Mouse (Mus musculus) liver, adult 2 months (tissue): ENCODE results near the gene Rpl13a. TPM values are rescaled to one million over a fixed set of nuclear protein-coding genes. Genes with fewer than 3 reads are reported as not detected.

Source experiments
- DNase-seq: peaks from one replicate; pipeline ENCODE4 v3.0.0-alpha.2; 2011; ENCODE audit warnings: low read depth, low spot score; ENCODE audit errors: extremely low read depth
- H3K27ac ChIP-seq: fragments of 200-500 bp; replicated peaks from 2 replicates; pipeline ENCODE4 v1.5.1; 2012; ENCODE audit warnings: low read depth, mild to moderate bottlenecking, control low read depth, inconsistent platforms, low read length; ENCODE audit not compliant: insufficient read depth
- H3K27me3 ChIP-seq: fragments of 200-500 bp; 2 replicates; pipeline ENCODE4 v1.6.1; 2012; ENCODE audit warnings: mild to moderate bottlenecking, moderate library complexity, low read length, inconsistent platforms; ENCODE audit not compliant: control insufficient read depth, insufficient read depth
- H3K36me3 ChIP-seq: fragments of 200-500 bp; 2 replicates; pipeline ENCODE4 v1.6.1; 2012; ENCODE audit warnings: low read length, inconsistent platforms; ENCODE audit not compliant: control insufficient read depth, insufficient read depth
- H3K4me1 ChIP-seq: fragments of 200-500 bp; 2 replicates; pipeline ENCODE4 v1.6.1; 2011; ENCODE audit warnings: low read length; ENCODE audit not compliant: control insufficient read depth, insufficient read depth
- H3K4me3 ChIP-seq: fragments of 200-500 bp; 2 replicates; pipeline ENCODE4 v1.5.1; 2011; ENCODE audit warnings: low read depth, mild to moderate bottlenecking, control low read depth, low read length, moderate library complexity; ENCODE audit not compliant: insufficient read depth
- H3K79me2 ChIP-seq: fragments of 200-500 bp; 2 replicates; pipeline ENCODE4 v1.6.1; 2012; ENCODE audit warnings: inconsistent platforms, mild to moderate bottlenecking, low read length, moderate library complexity; ENCODE audit not compliant: control insufficient read depth, insufficient read depth
- H3K9ac ChIP-seq: fragments of 200-500 bp; 2 replicates; pipeline ENCODE4 v1.6.1; 2012; ENCODE audit warnings: low read depth, mild to moderate bottlenecking, control low read depth, inconsistent platforms, low read length
- CTCF ChIP-seq: fragments of 200-500 bp; IDR thresholded peaks from 2 replicates; pipeline ENCODE4 v1.5.1; 2011; ENCODE audit warnings: low read depth, low read length, control low read depth
- POLR2A ChIP-seq: fragments of 200-500 bp; IDR thresholded peaks from 2 replicates; pipeline ENCODE4 v1.6.1; 2011; ENCODE audit warnings: low read length, control low read depth; ENCODE audit not compliant: insufficient read depth; ENCODE audit errors: extremely low read depth
- WGBS: fragments of 180-500 bp; shearing (Covaris S2); methylation state at CpG from one replicate; pipeline ENCODE4 v1.1.7; 2018; 5-methylcytosine and 5-hydroxymethylcytosine counted together
- polyA plus RNA-seq: library from polyadenylated mRNA; depleted of rRNA; stranded (reverse); fragments of >200 nt; gene quantifications from 2 replicates; pipeline ENCODE4 v1.2.3, GENCODE M21; 2012; rRNA removed
- total RNA-seq: library from RNA; depleted of rRNA; stranded (reverse); fragments of >200 nt; gene quantifications from 2 replicates; pipeline ENCODE4 v1.2.3, GENCODE M21; 2014; rRNA removed

Rpl13a gene
- total and polyA plus RNA-seq, 2 experiments = 488 to 1,440 TPM

GRCm38 (mm10) chr7:45076501-45076900, 52.1 kb downstream of the Rpl13a start:
- peaks cover 10% of the 10 kb centered on the region; the same call in 1 of the 2 replicates for H3K79me2 ChIP-seq

More at GRCm38 (mm10) chr7:45076501-45076900, 52.1 kb downstream of the Rpl13a start:
- DNase-seq = no peak
- Histone ChIP-seq H3K9ac (no peak overlapping the region), H3K4me3 (no peak overlapping the region; the same call in 1 of the 2 replicates), H3K27ac (no peak overlapping the region), H3K27me3 (no peaks in the 10 kb centered on the region), H3K4me1 (peaks cover 16% of the 10 kb centered on the region), H3K36me3 (no peaks in the 10 kb centered on the region)
- WGBS = 94% methylated on average over 30 of the region's 30 CpGs
- TF ChIP-seq POLR2A = no peak
- no peak for TF ChIP-seq CTCF

Other genes starting within 250 kb of the Rpl13a start
Only the 30 nearest of the 33 such genes appear.
- 5.7 and 6.8 TPM in 2 replicates for gene Fuz, start 232.7 kb downstream of the Rpl13a start, total RNA-seq
- gene Fuz, start 232.7 kb downstream of the Rpl13a start, polyA plus RNA-seq = 16.6 and 25.1 TPM in 2 replicates
- 14.5 and 18.3 TPM in 2 replicates for gene Ap2a1, start 199.3 kb downstream of the Rpl13a start, total RNA-seq
- gene Ap2a1, start 199.3 kb downstream of the Rpl13a start, polyA plus RNA-seq = 32.8 and 38.2 TPM in 2 replicates
- gene Tsks, start 185.6 kb downstream of the Rpl13a start, total RNA-seq = not detected in 2 replicates
- 0.20 and 0.51 TPM in 2 replicates for gene Tsks, start 185.6 kb downstream of the Rpl13a start, polyA plus RNA-seq
- gene Cpt1c, start 153.9 kb downstream of the Rpl13a start, total RNA-seq = 0.09 and 0.34 TPM in 2 replicates
- 0.71 and 0.91 TPM in 2 replicates for gene Cpt1c, start 153.9 kb downstream of the Rpl13a start, polyA plus RNA-seq
- gene Prmt1, start 142.2 kb downstream of the Rpl13a start, total RNA-seq = 15.9 and 23.0 TPM in 2 replicates
- gene Prmt1, start 142.2 kb downstream of the Rpl13a start, polyA plus RNA-seq = 26.0 and 36.1 TPM in 2 replicates
- gene Irf3, start 131.1 kb downstream of the Rpl13a start, total RNA-seq = 58.5 and 59.0 TPM in 2 replicates
- 82.0 and 101 TPM in 2 replicates for gene Irf3, start 131.1 kb downstream of the Rpl13a start, polyA plus RNA-seq
- gene Bcl2l12, start 130.0 kb downstream of the Rpl13a start, total RNA-seq = 4.2 and 5.6 TPM in 2 replicates
- 13.3 and 14.5 TPM in 2 replicates for gene Bcl2l12, start 130.0 kb downstream of the Rpl13a start, polyA plus RNA-seq
- 4.4 and 9.7 TPM in 2 replicates for gene Scaf1, start 112.4 kb downstream of the Rpl13a start, total RNA-seq
- gene Scaf1, start 112.4 kb downstream of the Rpl13a start, polyA plus RNA-seq = 25.7 and 31.8 TPM in 2 replicates
- 8.9 and 13.9 TPM in 2 replicates for gene Rras, start 110.8 kb downstream of the Rpl13a start, total RNA-seq
- 53.4 and 54.9 TPM in 2 replicates for gene Rras, start 110.8 kb downstream of the Rpl13a start, polyA plus RNA-seq
- gene Prr12, start 75.9 kb downstream of the Rpl13a start, total RNA-seq = 1.2 and 1.7 TPM in 2 replicates
- 2.7 and 3.7 TPM in 2 replicates for gene Prr12, start 75.9 kb downstream of the Rpl13a start, polyA plus RNA-seq
- 20.1 and 22.8 TPM in 2 replicates for gene Nosip, start 66.3 kb downstream of the Rpl13a start, total RNA-seq
- 31.4 and 35.8 TPM in 2 replicates for gene Nosip, start 66.3 kb downstream of the Rpl13a start, polyA plus RNA-seq
- gene Prrg2, start 66.1 kb downstream of the Rpl13a start, total RNA-seq = 26.1 and 32.8 TPM in 2 replicates
- 74.1 and 83.8 TPM in 2 replicates for gene Prrg2, start 66.1 kb downstream of the Rpl13a start, polyA plus RNA-seq
- gene Rcn3, start 36.5 kb downstream of the Rpl13a start, total RNA-seq = 6.7 and 8.8 TPM in 2 replicates
- 14.9 and 16.3 TPM in 2 replicates for gene Rcn3, start 36.5 kb downstream of the Rpl13a start, polyA plus RNA-seq
- gene Fcgrt, start 24.9 kb downstream of the Rpl13a start, total RNA-seq = 163 and 188 TPM in 2 replicates
- gene Fcgrt, start 24.9 kb downstream of the Rpl13a start, polyA plus RNA-seq = 170 and 193 TPM in 2 replicates
- gene Rps11, start 4.3 kb downstream of the Rpl13a start, total RNA-seq = 355 and 400 TPM in 2 replicates
- gene Rps11, start 4.3 kb downstream of the Rpl13a start, polyA plus RNA-seq = 95.1 and 111 TPM in 2 replicates
- 0.13 TPM in 1 of 2 replicates, not detected in the other for gene Gm45713, start 7.5 kb upstream of the Rpl13a start, total RNA-seq
- 0.98 TPM in 1 of 2 replicates, not detected in the other for gene Gm45713, start 7.5 kb upstream of the Rpl13a start, polyA plus RNA-seq
- 3.2 and 5.4 TPM in 2 replicates for gene Flt3l, start 7.7 kb upstream of the Rpl13a start, total RNA-seq
- 20.8 and 30.8 TPM in 2 replicates for gene Flt3l, start 7.7 kb upstream of the Rpl13a start, polyA plus RNA-seq
- 48.0 and 59.1 TPM in 2 replicates for gene Pih1d1, start 25.5 kb upstream of the Rpl13a start, total RNA-seq
- gene Pih1d1, start 25.5 kb upstream of the Rpl13a start, polyA plus RNA-seq = 62.1 and 66.4 TPM in 2 replicates
- 33.3 and 47.6 TPM in 2 replicates for gene Aldh16a1, start 25.8 kb upstream of the Rpl13a start, total RNA-seq
- 116 and 162 TPM in 2 replicates for gene Aldh16a1, start 25.8 kb upstream of the Rpl13a start, polyA plus RNA-seq
- gene Slc17a7, start 35.2 kb upstream of the Rpl13a start, total RNA-seq = 0.07 TPM in 1 of 2 replicates, not detected in the other
- gene Slc17a7, start 35.2 kb upstream of the Rpl13a start, polyA plus RNA-seq = not detected in 2 replicates
- not detected in 2 replicates for gene Gfy, start 50.8 kb upstream of the Rpl13a start, total RNA-seq
- gene Gfy, start 50.8 kb upstream of the Rpl13a start, polyA plus RNA-seq = not detected in 2 replicates
- not detected in 2 replicates for gene Pth2, start 52.2 kb upstream of the Rpl13a start, total RNA-seq
- not detected in 2 replicates for gene Pth2, start 52.2 kb upstream of the Rpl13a start, polyA plus RNA-seq
- gene Ccdc155, start 76.1 kb upstream of the Rpl13a start, total RNA-seq = not detected in 2 replicates
- gene Ccdc155, start 76.1 kb upstream of the Rpl13a start, polyA plus RNA-seq = not detected in 2 replicates
- gene Dkkl1, start 83.4 kb upstream of the Rpl13a start, total RNA-seq = not detected in 2 replicates
- gene Dkkl1, start 83.4 kb upstream of the Rpl13a start, polyA plus RNA-seq = 0.21 TPM in 1 of 2 replicates, not detected in the other
- 1.2 and 1.5 TPM in 2 replicates for gene Tead2, start 87.0 kb upstream of the Rpl13a start, total RNA-seq
- 0.97 and 2.9 TPM in 2 replicates for gene Tead2, start 87.0 kb upstream of the Rpl13a start, polyA plus RNA-seq
- 1.4 and 1.5 TPM in 2 replicates for gene Cd37, start 110.4 kb upstream of the Rpl13a start, total RNA-seq
- 4.5 and 11.5 TPM in 2 replicates for gene Cd37, start 110.4 kb upstream of the Rpl13a start, polyA plus RNA-seq
- 0.20 and 0.37 TPM in 2 replicates for gene Slc6a16, start 112.3 kb upstream of the Rpl13a start, total RNA-seq
- gene Slc6a16, start 112.3 kb upstream of the Rpl13a start, polyA plus RNA-seq = 0.86 and 1.9 TPM in 2 replicates
- gene Slc6a21, start 148.8 kb upstream of the Rpl13a start, total RNA-seq = not detected in 2 replicates
- 0.12 and 0.18 TPM in 2 replicates for gene Slc6a21, start 148.8 kb upstream of the Rpl13a start, polyA plus RNA-seq
- 1.2 TPM in 2 replicates for gene Trpm4, start 205.0 kb upstream of the Rpl13a start, total RNA-seq
- 1.2 and 1.5 TPM in 2 replicates for gene Trpm4, start 205.0 kb upstream of the Rpl13a start, polyA plus RNA-seq
- gene Hrc, start 206.5 kb upstream of the Rpl13a start, total RNA-seq = 0.28 TPM in 1 of 2 replicates, not detected in the other
- not detected in 2 replicates for gene Hrc, start 206.5 kb upstream of the Rpl13a start, polyA plus RNA-seq